Mouse (Mus musculus) intestine, embryonic 14.5 days (tissue): Measurements from ENCODE around the gene Fam178b. TPM values are rescaled to one million over a fixed set of nuclear protein-coding genes. Genes with fewer than 3 reads are reported as not detected.
"Not testable (repeated sequence)": the region's sequence is repeated elsewhere in the genome, so short reads cannot be mapped to it uniquely, and the experiment has no call there.

ENCODE experiments used
- ATAC-seq: fragments of 200-750 bp; cut with Nextera tagmentation; replicated peaks from 2 replicates; pipeline ENCODE4 v1.8.0; 2017; ENCODE audit warnings: low read depth, moderate number of reproducible peaks, moderate TSS enrichment, moderate library complexity; ENCODE audit not compliant: low FRiP score, low TSS enrichment
- DNase-seq: peaks from one replicate; pipeline ENCODE4 v3.0.0-alpha.2; 2018; ENCODE audit warnings: low spot score
- H3K27ac ChIP-seq: fragments of 300-500 bp; sonication (generic); 2 replicates; pipeline ENCODE4 v1.5.1; 2014; ENCODE audit warnings: low read depth, mild to moderate bottlenecking, control low read depth
- H3K27me3 ChIP-seq: fragments of 300-500 bp; sonication (generic); replicated peaks from 2 replicates; pipeline ENCODE4 v1.6.1; 2014; ENCODE audit warnings: low read length, control low read depth; ENCODE audit not compliant: control insufficient read depth, insufficient read depth
- H3K36me3 ChIP-seq: fragments of 300-500 bp; sonication (generic); 2 replicates; pipeline ENCODE4 v1.6.1; 2014; ENCODE audit warnings: low read length, control low read depth; ENCODE audit not compliant: control insufficient read depth, insufficient read depth
- H3K4me1 ChIP-seq: fragments of 300-500 bp; sonication (generic); replicated peaks from 2 replicates; pipeline ENCODE4 v1.6.1; 2014; ENCODE audit warnings: low read length, control low read depth, mixed read lengths; ENCODE audit not compliant: control insufficient read depth, insufficient read depth
- H3K4me2 ChIP-seq: fragments of 300-500 bp; sonication (generic); 2 replicates; pipeline ENCODE4 v1.6.1; 2014; ENCODE audit warnings: low read length
- H3K4me3 ChIP-seq: fragments of 300-500 bp; sonication (generic); 2 replicates; pipeline ENCODE4 v1.5.1; 2014; ENCODE audit warnings: low read depth, low read length, control low read depth, mixed read lengths
- H3K9ac ChIP-seq: fragments of 300-500 bp; sonication (generic); 2 replicates; pipeline ENCODE4 v1.6.1; 2014; ENCODE audit warnings: mild to moderate bottlenecking, low read length
- H3K9me3 ChIP-seq: fragments of 300-500 bp; sonication (generic); 2 replicates; pipeline ENCODE4 v1.6.1; 2016; ENCODE audit warnings: low read length, control low read depth; ENCODE audit not compliant: control insufficient read depth
- WGBS: fragments of 180-500 bp; shearing (Covaris S2); extraction: QIAGEN DNeasy Blood & Tissue Kit; methylation state at CpG from one replicate; pipeline ENCODE4 v1.1.7; 2014; 5-methylcytosine and 5-hydroxymethylcytosine counted together
- polyA plus RNA-seq: library from polyadenylated mRNA; unstranded; fragments of >200 nt; fragmentation: Nextera tagmentation; extraction: Ambion mirVana; gene quantifications from 2 replicates; pipeline ENCODE4 v1.2.1, GENCODE M21; 2014

The Fam178b gene
- polyA plus RNA-seq, 1 experiment from 2014 or later: 0.39 TPM

GRCm38 (mm10) chr1:36683810-36684467 is 956 bp upstream of the Fam178b start:
- Histone ChIP-seq H3K27me3 (no peaks in the 10 kb centered on the region), H3K4me3 (no peak overlapping the region), H3K4me2 (no peak overlapping the region), H3K36me3 (no peaks in the 10 kb centered on the region), H3K27ac (no peak overlapping the region), H3K9ac (no peak overlapping the region), H3K9me3 (no peaks in the 10 kb centered on the region), H3K4me1 (peaks cover 3% of the 10 kb centered on the region; the same call in 1 of the 2 replicates)
- DNase-seq (peak; percentile 78), ATAC-seq (peak; percentile 75)
- 11% methylated on average over 13 of the region's 13 CpGs for WGBS

GRCm38 (mm10) chr1:36680893-36681292 is 2.1 kb downstream of the Fam178b start:
- Histone ChIP-seq H3K27ac (no peak overlapping the region), H3K36me3 (no peaks in the 10 kb centered on the region), H3K9me3 (no peaks in the 10 kb centered on the region), H3K4me3 (no peak overlapping the region), H3K9ac (no peak overlapping the region), H3K27me3 (no peaks in the 10 kb centered on the region), H3K4me1 (peaks cover 3% of the 10 kb centered on the region; the same call in 1 of the 2 replicates), H3K4me2 (no peak overlapping the region)
- DNase-seq (no peak), ATAC-seq (no peak)
- 81% methylated on average over 7 of the region's 7 CpGs for whole genome bisulfite sequencing

- H3K4me1 ChIP-seq: peaks cover 6% of the 10 kb centered on the region; the same call in 1 of the 2 replicates
- WGBS: 32% methylated on average over 3 of the region's 3 CpGs
- H3K9me3 ChIP-seq: no peaks in the 10 kb centered on the region
- no peak overlapping the region for H3K4me2 ChIP-seq
- no peak overlapping the region for H3K27ac ChIP-seq
- no peak overlapping the region for H3K9ac ChIP-seq
- H3K36me3 ChIP-seq: no peaks in the 10 kb centered on the region
- no peak overlapping the region for H3K4me3 ChIP-seq
- no peak for ATAC-seq
- no peaks in the 10 kb centered on the region for H3K27me3 ChIP-seq
- DNase-seq: no peak
Observed at GRCm38 (mm10) chr1:36674936-36675335, 8.0 kb downstream of the Fam178b start.

GRCm38 (mm10) chr1:36672648-36673350 is 10.2 kb downstream of the Fam178b start:
- no peak overlapping the region for H3K4me3 ChIP-seq
- no peak overlapping the region for H3K9ac ChIP-seq
- ATAC-seq (peak; percentile 62; the same call in 1 of the 2 replicates), DNase-seq (no peak)
- no peaks in the 10 kb centered on the region for H3K36me3 ChIP-seq
- H3K27me3 ChIP-seq: no peaks in the 10 kb centered on the region
- H3K4me2 ChIP-seq: no peak overlapping the region
- 0 out of 2 replicates have a peak, but pooled peaks cover 3% of the 10 kb centered on the region for H3K4me1 ChIP-seq
- H3K9me3 ChIP-seq: no peaks in the 10 kb centered on the region
- WGBS: 40% methylated on average over 16 of the region's 16 CpGs
- H3K27ac ChIP-seq: no peak overlapping the region

GRCm38 (mm10) chr1:36671260-36671659 is 11.7 kb downstream of the Fam178b start:
- Histone ChIP-seq H3K9me3 (no peaks in the 10 kb centered on the region), H3K27me3 (no peaks in the 10 kb centered on the region), H3K4me2 (no peak overlapping the region), H3K4me1 (0 out of 2 replicates have a peak, but pooled peaks cover 3% of the 10 kb centered on the region), H3K27ac (no peak overlapping the region), H3K9ac (no peak overlapping the region), H3K4me3 (no peak overlapping the region), H3K36me3 (no peaks in the 10 kb centered on the region)
- WGBS: 92% methylated on average over 10 of the region's 10 CpGs
- ATAC-seq: no peak
- DNase-seq: no peak

GRCm38 (mm10) chr1:36670256-36670655 is 12.7 kb downstream of the Fam178b start:
- no peak overlapping the region for H3K4me2 ChIP-seq
- H3K4me3 ChIP-seq: no peak overlapping the region
- H3K9ac ChIP-seq: no peak overlapping the region
- H3K27ac ChIP-seq: no peak overlapping the region
- no peak for DNase-seq
- no peak for ATAC-seq
- 57% methylated on average over 4 of the region's 4 CpGs for WGBS
- peaks cover 3% of the 10 kb centered on the region; the same call in 1 of the 2 replicates for H3K4me1 ChIP-seq
- H3K9me3 ChIP-seq: no peaks in the 10 kb centered on the region
- H3K27me3 ChIP-seq: no peaks in the 10 kb centered on the region
- no peaks in the 10 kb centered on the region for H3K36me3 ChIP-seq

- not testable (repeated sequence) for H3K9ac ChIP-seq, H3K27ac ChIP-seq, H3K36me3 ChIP-seq, H3K27me3 ChIP-seq, H3K4me2 ChIP-seq, ATAC-seq, H3K9me3 ChIP-seq, DNase-seq, H3K4me1 ChIP-seq, H3K4me3 ChIP-seq
- WGBS: 64% methylated on average over 3 of the region's 4 CpGs
Observed at GRCm38 (mm10) chr1:36668007-36668406, 15.0 kb downstream of the Fam178b start.

- no peak overlapping the region for H3K27ac ChIP-seq
- no peak for ATAC-seq
- H3K9ac ChIP-seq: no peak overlapping the region
- no peaks in the 10 kb centered on the region for H3K9me3 ChIP-seq
- H3K4me2 ChIP-seq: no peak overlapping the region
- H3K27me3 ChIP-seq: no peaks in the 10 kb centered on the region
- H3K36me3 ChIP-seq: no peaks in the 10 kb centered on the region
- no peaks in the 10 kb centered on the region; the same call in 1 of the 2 replicates for H3K4me1 ChIP-seq
- no peak for DNase-seq
- no peak overlapping the region for H3K4me3 ChIP-seq
- 67% methylated on average over 4 of the region's 4 CpGs for WGBS
Observed at GRCm38 (mm10) chr1:36665934-36666333, 17.0 kb downstream of the Fam178b start.
